Mouse (Mus musculus): ENCODE results near the gene Rgcc. TPM values are rescaled to one million over a fixed set of nuclear protein-coding genes. Genes with fewer than 3 reads are reported as not detected.

The Rgcc gene
- total RNA-seq (2021): 10 to 100 TPM; 41.4 to 42.2 TPM
- long read RNA-seq, transcript Rgcc-201 (5 exons, 918 nt): major isoform, 66 of 70 reads
- long read RNA-seq, partial matches to known transcripts: 3 of 70 reads
- long read RNA-seq, other reads (novel, unspliced or antisense): 1 of 70 reads

- peak; percentile 82 to 93 for DNase-seq (ENCODE audit: low spot score in 2 of 2)
Measured at GRCm38 (mm10) chr14:79301466-79301875, at the start of gene Rgcc. TSS of gene Rgcc (minus strand) at chr14:79301645.

- DNase-seq (ENCODE audit: low spot score in 2 of 2): no peak
Measured at GRCm38 (mm10) chr14:79346384-79346783, 44.9 kb upstream of the Rgcc start.

DNA sequence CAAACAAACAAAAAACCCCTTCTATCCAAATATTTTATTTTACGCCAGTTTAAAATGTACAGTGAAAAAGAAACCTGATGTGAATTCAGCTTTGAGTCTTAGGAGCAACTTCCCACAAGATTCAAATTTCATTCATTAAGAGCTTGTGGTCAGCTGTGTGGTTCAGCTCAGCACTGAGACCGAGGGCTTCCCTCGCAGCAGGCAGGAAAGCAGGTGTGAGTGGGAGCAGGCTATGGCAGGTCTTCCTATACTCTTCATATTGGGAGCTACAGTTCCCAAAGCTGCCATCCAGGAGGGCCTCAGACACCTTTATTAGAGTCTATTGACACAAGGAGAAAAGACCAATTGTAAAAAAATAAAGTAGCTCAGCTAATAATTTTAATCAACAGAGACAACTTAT, 34.2 kb upstream of the Rgcc start:
- DNase-seq (ENCODE audit: low spot score in 2 of 2): no peak

GRCm38 (mm10) chr14:79331936-79332335, 30.5 kb upstream of the Rgcc start:
- DNase-seq (ENCODE audit: low spot score in 2 of 2): no peak

- DNase-seq (ENCODE audit: low spot score in 2 of 2): no peak
Measured at GRCm38 (mm10) chr14:79330944-79331561, 29.6 kb upstream of the Rgcc start.

DNA sequence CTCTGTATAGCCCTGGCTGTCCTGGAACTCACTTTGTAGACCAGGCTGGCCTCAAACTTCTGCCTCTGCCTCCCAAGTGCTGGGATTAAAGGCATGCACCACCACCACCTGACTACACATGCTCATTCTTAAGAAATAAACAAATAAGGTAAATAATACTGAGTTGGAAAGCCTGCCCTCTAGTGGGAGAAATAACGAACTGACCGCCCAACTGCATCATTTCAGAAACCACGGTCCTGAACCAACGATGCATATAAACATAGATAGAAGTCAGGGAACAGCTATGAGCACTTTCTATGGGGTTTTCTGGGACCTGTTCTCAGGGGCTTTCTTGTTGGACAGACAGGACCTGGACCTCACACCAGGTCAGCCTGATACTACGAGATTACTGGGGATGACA, 25.6 kb upstream of the Rgcc start:
- peak in 1 of 2 experiments; percentile 68 for DNase-seq (ENCODE audit: low spot score in 2 of 2)

DNA sequence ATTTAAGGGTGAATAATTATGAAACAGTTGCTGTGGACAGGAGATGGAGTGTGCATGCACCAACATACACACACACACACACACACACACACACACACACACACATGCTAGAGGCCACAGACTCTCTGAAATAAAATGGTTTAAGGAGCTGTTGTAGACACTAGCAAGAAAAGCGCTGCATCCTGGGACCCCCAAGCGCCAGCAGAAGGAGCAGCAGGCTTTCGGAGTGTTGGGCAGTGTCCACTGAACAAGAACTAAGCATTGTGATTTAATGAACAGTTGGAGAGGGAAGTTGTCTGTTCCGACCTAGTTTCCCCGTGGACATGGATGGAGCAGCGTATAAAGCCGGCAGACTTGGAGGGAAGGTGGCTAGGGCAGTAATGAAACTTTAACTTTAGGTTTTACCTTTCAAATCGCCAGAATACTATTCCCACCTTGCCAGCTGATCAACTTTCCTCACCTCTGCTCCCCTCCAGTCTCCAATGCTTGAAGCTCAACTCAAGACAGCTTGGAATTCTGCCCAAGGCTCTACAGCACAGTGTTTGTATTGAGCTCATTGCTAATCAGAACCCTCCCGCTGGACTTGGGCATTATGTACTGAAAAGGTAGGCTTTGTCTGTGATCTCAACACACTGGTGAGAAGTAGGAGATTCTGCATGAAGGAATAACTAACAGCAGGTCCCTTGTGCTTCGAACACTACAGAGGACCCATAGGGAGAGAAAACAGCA, 22.8 kb upstream of the Rgcc start:
- DNase-seq (ENCODE audit: low spot score in 2 of 2): no peak

DNA sequence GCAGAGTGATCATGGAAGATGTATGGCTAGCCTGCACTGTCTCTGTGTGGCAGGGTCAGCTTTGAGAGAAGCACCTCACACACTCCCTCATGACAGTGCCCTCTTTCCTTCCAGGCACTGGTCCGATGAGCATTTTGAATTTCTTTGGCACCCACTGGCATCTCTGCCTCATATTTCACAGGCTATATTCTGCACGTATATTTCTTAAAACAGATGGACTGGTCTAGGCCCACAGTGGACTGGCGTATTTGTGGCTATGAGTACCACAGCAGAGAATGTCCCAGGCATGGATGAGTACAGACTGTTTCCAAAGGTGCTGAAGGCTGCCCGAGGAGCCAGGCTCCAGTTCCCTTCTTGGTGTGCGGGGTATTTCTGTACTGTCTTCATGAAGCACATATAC, 20.4 kb upstream of the Rgcc start:
- no peak for DNase-seq (ENCODE audit: low spot score in 2 of 2)

DNA sequence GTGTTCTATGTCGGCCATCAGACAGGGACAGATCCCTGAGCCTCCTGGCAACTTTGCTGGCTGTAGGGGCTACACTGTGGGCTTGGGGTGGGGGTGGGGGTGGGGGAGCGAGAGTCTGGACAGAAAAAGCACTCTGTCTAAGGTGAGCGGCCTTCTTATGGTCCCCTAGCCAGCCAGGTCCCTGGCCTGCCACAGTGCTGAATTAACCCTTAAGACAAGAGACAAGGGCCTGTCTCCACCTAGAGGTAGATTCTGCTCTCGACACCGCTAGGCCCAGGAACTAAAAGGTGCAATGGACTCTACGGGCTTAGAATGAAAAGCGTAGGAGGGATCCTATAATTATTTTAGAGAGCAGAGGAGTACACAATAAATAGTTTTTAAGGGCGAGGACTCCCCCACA, 19.7 kb upstream of the Rgcc start:
- DNase-seq (ENCODE audit: low spot score in 2 of 2): peak in 1 of 2 experiments; percentile 39

- DNase-seq (ENCODE audit: low spot score in 2 of 2): no peak
Measured at GRCm38 (mm10) chr14:79317602-79318001, 16.2 kb upstream of the Rgcc start.

DNA sequence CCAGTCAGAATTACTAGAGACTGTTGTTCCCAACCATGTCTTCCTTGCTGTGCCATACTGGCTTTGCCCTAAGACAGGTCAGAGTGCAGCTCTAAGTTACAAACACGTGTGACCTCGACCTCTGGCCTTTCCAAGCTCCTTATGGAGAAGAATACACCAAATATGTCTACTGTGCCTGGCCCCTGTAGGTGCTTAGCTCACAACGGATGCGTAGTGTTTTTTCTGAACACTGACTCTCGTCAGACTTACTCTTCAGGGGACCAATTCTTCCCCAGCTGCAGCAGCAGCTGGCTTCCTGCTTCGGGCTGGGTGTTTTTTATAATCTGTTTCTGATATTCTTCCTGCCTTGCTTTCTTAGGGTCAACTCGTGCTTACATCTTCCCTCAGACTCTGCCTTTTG, 14.4 kb upstream of the Rgcc start:
- DNase-seq (ENCODE audit: low spot score in 2 of 2): no peak

GRCm38 (mm10) chr14:79314245-79315010, 13.0 kb upstream of the Rgcc start:
- no peak for DNase-seq (ENCODE audit: low spot score in 2 of 2)

DNA sequence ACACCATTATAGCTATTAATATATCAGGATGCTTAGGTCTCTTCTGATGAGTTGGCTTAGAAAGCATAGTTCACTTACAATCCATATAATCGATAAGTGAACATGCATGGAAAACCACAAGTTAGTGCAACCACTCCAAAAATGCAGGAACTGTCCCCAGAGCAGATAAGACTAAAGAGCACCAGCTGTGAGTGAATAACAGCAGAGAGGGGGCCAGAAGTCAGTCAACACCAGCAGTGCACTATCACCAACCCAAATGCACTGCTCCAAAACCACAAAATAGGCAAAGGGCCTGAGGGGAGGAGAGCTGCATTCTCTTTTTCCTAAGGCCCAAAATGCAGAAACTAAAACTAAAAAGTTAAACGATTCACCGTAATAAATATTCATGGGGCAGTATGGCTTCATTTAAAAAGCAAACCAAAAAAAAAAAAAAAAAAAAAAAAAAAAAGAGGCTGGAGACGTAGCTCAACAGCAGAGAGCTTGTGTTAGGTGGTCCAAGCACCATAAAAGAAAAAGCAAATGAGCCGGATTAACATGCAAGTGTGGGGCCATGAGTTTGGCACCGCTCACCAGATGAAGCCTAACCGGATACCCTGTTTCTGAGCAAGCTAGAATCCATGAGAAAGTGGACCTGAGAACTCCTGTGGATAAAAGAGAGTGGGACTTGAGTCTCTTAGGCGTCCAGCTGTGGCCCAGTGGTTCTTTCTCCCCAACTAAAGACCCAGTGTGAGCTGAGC, 12.2 kb upstream of the Rgcc start:
- DNase-seq (ENCODE audit: low spot score in 2 of 2): no peak

DNA sequence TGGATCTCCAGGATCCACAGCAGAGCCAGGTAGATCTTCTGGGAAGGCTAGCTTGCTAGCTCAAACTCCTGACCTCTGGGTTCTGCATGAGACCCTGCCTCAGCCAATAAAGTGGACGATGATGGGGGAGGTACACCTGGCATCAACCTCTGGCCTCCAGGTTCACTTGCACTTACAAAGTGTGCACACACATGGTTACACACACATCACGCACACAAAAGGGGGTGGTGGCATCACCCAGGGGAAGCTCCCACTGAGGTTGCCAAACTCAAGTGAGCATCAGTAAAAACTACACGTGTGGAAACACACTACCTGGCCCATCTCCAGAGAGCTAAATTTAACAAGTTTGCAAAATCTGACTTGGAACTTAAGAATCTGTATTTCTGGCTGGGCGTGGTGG, 11.3 kb upstream of the Rgcc start:
- DNase-seq (ENCODE audit: low spot score in 2 of 2): no peak

GRCm38 (mm10) chr14:79311918-79312454, 10.5 kb upstream of the Rgcc start:
- DNase-seq (ENCODE audit: low spot score in 2 of 2): no peak

- no peak for DNase-seq (ENCODE audit: low spot score in 2 of 2)
Measured at GRCm38 (mm10) chr14:79309115-79309514, 7.7 kb upstream of the Rgcc start.

DNA sequence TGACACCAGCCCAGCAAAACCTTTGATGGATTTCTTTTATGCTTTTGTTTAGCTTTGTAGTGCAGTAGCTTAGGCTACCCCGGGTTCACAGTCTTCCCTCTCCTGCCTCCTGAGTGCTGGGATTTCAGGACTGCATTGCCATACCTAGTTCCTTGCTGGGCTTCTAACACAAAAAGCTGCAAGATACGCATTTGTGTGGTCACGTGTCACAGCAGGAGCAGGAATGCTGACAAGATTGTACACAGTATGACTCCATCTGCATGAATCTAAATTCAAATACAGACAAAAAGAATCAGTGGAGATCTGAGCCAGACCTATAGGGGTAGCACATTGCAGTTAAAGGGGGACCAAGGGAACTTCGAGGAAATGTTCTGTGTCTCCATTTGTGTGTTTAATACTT, 6.9 kb upstream of the Rgcc start:
- no peak for DNase-seq (ENCODE audit: low spot score in 2 of 2)

GRCm38 (mm10) chr14:79307908-79308307, 6.5 kb upstream of the Rgcc start:
- no peak for DNase-seq (ENCODE audit: low spot score in 2 of 2)

- DNase-seq (ENCODE audit: low spot score in 2 of 2): no peak
Measured at GRCm38 (mm10) chr14:79307138-79307537, 5.7 kb upstream of the Rgcc start.

- DNase-seq (ENCODE audit: low spot score in 2 of 2): no peak
Measured at GRCm38 (mm10) chr14:79304873-79305464, 3.5 kb upstream of the Rgcc start.

DNA sequence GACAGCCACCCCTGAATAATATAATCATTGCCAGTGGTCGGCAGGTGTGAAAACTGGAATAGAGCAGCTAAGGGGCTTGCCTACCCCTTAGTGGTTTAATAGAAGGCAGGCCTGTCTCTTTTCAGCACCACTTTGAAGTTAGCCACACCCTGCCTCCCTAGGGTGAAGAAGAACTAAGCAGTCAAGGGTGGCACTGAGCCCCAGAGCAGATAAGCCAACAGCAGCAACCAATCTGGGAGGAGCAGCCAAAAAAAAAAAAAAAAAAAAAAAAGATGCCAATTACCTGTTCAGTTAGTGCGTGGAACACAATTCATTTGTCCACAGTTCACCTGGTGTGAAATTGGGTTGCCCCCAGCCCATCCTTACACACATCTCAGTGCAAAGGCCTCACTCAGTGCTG, 1.7 kb upstream of the Rgcc start:
- DNase-seq (ENCODE audit: low spot score in 2 of 2): no peak
